Mouse (Mus musculus): ENCODE results near the gene Gdf11.

Gdf11 gene

DNA sequence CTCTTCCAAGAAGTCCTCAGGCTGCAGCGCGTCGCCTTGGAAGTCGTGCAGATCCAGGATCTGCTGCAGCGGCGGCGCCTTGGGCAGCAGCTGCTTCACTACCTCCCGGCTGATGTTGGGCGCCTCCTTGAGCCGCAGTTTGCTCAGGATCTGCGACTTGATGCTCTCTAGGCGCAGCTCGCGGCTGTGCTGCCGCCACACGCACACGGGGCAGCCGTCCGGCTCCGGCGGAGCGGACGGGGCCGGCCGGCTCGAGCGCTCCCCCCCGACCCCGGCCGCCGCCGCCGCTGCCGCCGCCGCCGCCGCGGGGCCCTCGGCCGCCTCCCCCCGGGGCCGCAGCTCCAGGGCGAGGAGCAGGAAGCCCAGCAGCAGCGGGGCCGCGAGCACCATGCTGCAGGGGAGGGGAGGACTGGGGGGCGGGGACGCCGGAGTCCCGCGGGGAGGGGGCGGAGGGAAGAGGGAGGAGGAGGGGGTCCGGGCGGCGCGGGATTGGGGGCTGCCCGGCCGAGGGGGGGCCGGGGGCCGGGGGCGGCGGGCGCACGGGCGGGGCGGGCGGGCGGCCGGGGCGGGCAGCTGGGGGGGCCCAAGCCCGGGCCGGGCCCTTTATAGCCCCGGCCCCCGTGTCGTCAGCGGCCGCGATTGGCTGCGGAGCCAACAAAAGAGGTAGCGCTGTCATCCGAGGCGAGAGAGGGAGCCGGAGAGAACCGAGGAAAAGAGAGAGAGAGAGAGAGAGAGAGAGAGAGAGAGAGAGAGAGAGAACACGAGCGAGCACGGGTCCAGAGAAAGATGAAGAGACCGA, at the start of gene Gdf11:
TSS of gene Gdf11 (minus strand) at position 423 of the 799 bp plus-strand sequence.
- peak; percentile 56 for DNase-seq

DNA sequence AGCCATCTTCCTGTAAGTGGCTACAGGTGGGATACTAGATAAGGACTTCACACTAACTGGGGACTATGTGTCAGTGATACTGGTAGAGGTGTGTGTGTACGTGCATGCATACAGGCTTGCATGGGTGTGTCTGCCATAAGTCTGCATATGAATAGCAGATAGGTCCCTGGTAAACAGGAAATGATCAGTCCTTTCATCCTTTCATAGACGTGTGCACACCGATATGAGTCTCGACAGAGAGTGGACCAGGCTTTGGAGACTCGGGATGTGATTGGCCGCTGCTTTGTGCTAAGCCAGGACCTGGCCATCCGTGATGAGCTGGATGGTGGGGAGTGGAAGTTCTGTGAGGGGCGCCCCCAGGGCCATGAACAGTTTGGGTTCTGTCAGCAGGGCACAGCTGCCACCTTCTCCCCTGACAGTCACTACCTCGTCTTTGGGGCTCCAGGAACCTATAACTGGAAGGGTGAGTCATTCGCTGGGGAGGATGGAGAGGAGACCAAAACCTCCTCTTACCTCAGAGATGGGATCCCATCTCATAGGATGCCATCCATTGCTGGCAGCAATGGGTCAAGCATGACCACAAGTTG, 49.0 kb upstream of the Gdf11 start:
- DNase-seq = no peak

DNA sequence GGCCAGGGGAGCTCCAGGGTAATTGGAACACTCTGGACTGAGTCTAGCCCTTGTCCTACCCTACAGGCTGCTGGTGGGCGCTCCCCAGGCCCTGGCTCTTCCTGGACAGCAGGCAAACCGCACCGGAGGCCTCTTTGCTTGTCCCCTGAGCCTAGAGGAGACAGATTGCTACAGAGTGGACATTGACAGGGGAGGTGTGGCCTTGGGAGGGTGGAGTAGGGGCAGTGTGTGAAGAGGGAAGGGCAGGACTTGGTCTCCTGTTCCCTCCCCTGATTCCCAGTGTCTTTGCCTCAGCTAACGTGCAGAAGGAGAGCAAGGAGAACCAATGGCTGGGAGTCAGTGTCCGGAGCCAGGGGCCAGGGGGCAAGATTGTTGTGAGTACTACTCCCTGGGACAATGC, 47.5 kb upstream of the Gdf11 start:
- DNase-seq = no peak

- no peak for DNase-seq
Observed at GRCm38 (mm10) chr10:128938457-128938856, 46.9 kb upstream of the Gdf11 start.

- no peak for DNase-seq
Observed at GRCm38 (mm10) chr10:128937756-128938390, 46.4 kb upstream of the Gdf11 start.

GRCm38 (mm10) chr10:128935826-128936440, 44.4 kb upstream of the Gdf11 start:
- no peak for DNase-seq

GRCm38 (mm10) chr10:128934997-128935787, 43.7 kb upstream of the Gdf11 start:
- no peak for DNase-seq

GRCm38 (mm10) chr10:128933976-128934721, 42.6 kb upstream of the Gdf11 start:
- DNase-seq = no peak

GRCm38 (mm10) chr10:128933574-128933973, 42.1 kb upstream of the Gdf11 start, which contains the start of gene Itga7:
TSS of gene Itga7 (plus strand) at chr10:128933818.
- no peak for DNase-seq

- DNase-seq = no peak
Observed at GRCm38 (mm10) chr10:128931441-128931840, 39.9 kb upstream of the Gdf11 start.

GRCm38 (mm10) chr10:128929638-128930378, 38.3 kb upstream of the Gdf11 start:
- no peak for DNase-seq

- DNase-seq = no peak
Observed at GRCm38 (mm10) chr10:128928356-128928755, 36.8 kb upstream of the Gdf11 start.

DNA sequence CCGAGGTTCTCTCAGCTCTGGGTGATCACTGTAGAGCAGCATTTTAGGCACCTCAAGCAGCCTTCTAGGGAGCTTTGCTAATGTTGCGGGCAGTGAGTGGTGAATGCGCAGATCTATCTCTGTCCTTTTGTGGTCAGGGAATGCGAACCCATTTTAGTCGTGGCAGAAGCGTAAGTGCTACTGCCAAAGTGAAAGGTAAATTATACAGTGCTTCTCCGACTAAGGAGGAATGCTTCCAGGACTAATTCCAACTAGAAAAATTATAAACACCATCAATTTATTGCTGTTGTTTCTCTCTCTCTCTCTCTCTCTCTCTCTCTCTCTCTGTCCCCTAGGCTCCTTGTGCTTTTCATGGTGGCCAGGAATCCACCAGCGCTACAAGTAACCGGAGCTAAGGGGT, 32.4 kb upstream of the Gdf11 start, which contains the start of gene Bloc1s1:
TSS of gene Bloc1s1 (minus strand) at position 101 of the 400 bp plus-strand sequence.
- DNase-seq = no peak

- DNase-seq = peak; percentile 93
Observed at GRCm38 (mm10) chr10:128923013-128923691, 31.6 kb upstream of the Gdf11 start.

DNA sequence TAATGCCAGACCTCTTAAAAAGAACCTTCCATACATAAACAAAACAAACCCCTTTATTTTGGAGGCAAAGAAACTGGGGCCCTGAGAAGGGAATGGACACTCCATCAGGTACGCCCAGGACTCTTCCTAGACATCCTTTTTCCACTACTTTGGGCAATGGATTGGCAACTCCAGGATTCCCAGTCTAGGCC, 31.2 kb upstream of the Gdf11 start, which contains the start of gene Rdh5:
TSS of gene Rdh5 (minus strand) at position 67 of the 191 bp plus-strand sequence.
- no peak for DNase-seq

DNA sequence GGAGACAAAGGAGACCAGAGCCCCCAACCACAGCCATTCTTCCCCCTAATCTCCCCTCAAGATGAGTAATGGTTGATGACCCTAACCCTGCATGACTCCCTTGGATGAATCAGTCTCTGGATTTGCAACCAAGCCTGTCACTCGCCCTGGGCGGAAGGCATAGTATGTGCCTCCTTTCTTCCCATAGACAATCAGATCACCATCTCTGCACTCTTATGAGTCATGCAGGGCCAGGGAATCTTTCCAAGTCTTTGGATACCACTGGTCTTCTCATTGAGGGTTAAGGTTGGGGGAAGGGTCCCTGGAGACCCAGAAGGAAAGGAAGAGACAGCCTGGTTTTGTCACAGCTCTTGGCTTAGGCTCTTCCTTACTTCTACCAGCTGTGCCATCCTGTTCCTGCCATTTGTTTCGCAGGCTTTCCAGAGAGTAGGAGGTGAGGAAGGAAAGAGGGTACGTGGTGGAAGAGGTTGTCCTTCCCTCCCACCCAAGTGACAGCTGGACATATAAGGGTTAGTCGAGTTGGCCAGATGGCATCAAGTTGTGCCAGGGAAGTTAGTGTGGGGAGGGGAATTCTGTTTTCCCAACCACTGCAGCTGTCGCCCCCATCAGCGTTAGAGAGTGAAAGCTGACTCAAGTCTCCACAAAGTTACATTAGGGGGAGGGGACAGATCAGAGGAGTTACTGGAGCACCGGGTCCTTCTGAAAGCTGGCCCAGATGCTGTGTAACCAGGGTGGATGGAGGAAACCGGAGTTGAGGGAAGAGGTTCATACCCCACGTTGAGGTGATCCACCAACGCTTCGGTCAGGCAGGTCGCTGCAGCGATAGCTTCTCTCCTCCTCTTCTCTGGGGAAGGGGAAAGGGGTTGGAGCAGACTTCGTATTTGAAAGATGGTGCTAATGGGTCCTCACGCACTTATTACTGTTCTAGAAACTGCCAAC, 30.6 kb upstream of the Gdf11 start:
- DNase-seq = no peak

GRCm38 (mm10) chr10:128921251-128921650, 29.7 kb upstream of the Gdf11 start:
- no peak for DNase-seq

DNA sequence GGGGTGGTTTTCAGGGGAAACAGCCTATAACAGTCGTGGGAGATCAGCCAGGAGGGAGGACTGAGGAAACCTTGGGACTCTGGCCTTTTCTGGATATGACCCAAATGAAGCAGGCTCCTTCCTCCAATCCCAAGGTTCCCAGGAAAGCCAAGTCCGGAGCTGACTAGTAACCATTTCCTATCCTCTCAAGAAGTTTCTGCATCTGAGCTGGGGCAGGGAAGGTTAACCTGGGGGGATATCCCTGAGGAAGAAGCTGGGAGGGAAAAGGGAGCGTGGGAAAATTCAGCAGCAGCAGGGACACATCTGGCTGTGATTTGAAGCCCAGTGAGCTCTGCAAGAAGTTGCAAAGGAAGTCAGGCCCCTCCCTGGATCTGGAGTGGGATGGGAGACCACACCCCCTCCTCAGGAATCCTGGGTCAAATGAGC, 29.2 kb upstream of the Gdf11 start:
- no peak for DNase-seq

DNA sequence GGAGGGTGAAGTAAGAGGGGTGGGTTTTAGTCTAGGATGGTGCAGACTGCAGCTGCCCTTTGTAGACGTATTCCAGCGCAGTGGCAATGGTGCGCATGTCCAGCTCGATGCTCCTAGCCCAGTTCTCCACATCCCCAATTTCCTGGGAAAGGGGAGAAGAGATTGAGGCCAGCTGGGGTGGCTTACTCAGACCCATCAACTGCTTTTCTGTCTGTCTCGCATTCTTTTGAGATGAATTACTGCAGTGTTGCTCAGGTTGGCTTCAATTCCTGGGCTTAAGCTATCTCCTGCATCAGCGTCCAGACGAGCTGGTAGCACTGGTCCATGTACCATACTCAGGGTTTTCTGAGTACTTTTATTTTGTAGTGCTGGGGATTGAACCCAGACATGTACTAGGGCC, 28.4 kb upstream of the Gdf11 start:
- DNase-seq = no peak

DNA sequence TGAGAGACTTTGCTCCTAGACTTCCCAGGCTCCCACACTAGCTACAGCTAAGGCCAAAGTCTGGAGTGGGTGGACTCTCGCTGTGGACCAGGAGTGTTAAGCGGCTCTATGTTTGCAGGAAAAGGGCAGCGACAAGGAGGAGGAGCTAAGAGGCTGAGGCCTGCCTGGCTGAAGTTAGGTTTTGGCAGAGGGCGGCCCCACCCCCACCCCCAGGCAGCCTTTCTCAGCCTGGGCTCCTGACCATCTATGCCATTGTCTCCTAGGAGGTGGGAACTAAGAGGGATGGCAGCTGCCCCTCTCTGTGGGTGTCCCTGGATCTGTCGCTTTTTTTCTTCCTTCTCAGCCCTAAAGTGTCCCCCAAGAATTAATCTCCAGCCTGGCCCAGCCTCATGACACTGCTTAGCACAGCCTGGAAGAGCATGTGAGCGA, 27.7 kb upstream of the Gdf11 start:
- DNase-seq = no peak

All from right cerebral cortex, postnatal 14 days (tissue).